Mouse (Mus musculus): ENCODE data around the gene Piwil4.
"Not testable (repeated sequence)": the region's sequence is repeated elsewhere in the genome, so short reads cannot be mapped to it uniquely, and the experiment has no call there.

The Piwil4 gene

GRCm38 (mm10) chr9:14673109-14673508 is 67.4 kb downstream of the Piwil4 start:
- in situ Hi-C loops (cut with MboI, MseI): no loop called here

GRCm38 (mm10) chr9:14671965-14672364 is 68.6 kb downstream of the Piwil4 start:
- in situ Hi-C loops (cut with MboI, MseI): not testable (repeated sequence)

GRCm38 (mm10) chr9:14668382-14668781 is 72.2 kb downstream of the Piwil4 start:
- in situ Hi-C loops (cut with MboI, MseI): no loop called here

GRCm38 (mm10) chr9:14666071-14666470 is 74.5 kb downstream of the Piwil4 start:
- in situ Hi-C loops (cut with MboI, MseI): no loop called here

GRCm38 (mm10) chr9:14663591-14663990 is 76.9 kb downstream of the Piwil4 start:
- in situ Hi-C loops (cut with MboI, MseI): no loop called here

- in situ Hi-C loops (cut with MboI, MseI): no loop called here
These were observed 77.7 kb downstream of the Piwil4 start for GRCm38 (mm10) chr9:14662876-14663275.

GRCm38 (mm10) chr9:14662138-14662537 is 78.4 kb downstream of the Piwil4 start:
- in situ Hi-C loops (cut with MboI, MseI): no loop called here

GRCm38 (mm10) chr9:14657926-14658325 is 82.6 kb downstream of the Piwil4 start:
- in situ Hi-C loops (cut with MboI, MseI): no loop called here

- in situ Hi-C loops (cut with MboI, MseI): no loop called here
These were observed 86.5 kb downstream of the Piwil4 start for GRCm38 (mm10) chr9:14654010-14654409.

GRCm38 (mm10) chr9:14652761-14653160 is 87.8 kb downstream of the Piwil4 start:
- in situ Hi-C loops (cut with MboI, MseI): no loop called here

- in situ Hi-C loops (cut with MboI, MseI): no loop called here
These were observed 92.7 kb downstream of the Piwil4 start for GRCm38 (mm10) chr9:14647849-14648248.

GRCm38 (mm10) chr9:14646641-14647040 is 93.9 kb downstream of the Piwil4 start:
- in situ Hi-C loops (cut with MboI, MseI): no loop called here
